Mouse (Mus musculus): ENCODE data around the gene Hps3. TPM values are rescaled to one million over a fixed set of nuclear protein-coding genes. Genes with fewer than 3 reads are reported as not detected.
"Not testable (repeated sequence)": the region's sequence is repeated elsewhere in the genome, so short reads cannot be mapped to it uniquely, and the experiment has no call there.

Hps3 gene
- polyA plus RNA-seq, 1 experiment from 2014 or later: 12.1 TPM

DNA sequence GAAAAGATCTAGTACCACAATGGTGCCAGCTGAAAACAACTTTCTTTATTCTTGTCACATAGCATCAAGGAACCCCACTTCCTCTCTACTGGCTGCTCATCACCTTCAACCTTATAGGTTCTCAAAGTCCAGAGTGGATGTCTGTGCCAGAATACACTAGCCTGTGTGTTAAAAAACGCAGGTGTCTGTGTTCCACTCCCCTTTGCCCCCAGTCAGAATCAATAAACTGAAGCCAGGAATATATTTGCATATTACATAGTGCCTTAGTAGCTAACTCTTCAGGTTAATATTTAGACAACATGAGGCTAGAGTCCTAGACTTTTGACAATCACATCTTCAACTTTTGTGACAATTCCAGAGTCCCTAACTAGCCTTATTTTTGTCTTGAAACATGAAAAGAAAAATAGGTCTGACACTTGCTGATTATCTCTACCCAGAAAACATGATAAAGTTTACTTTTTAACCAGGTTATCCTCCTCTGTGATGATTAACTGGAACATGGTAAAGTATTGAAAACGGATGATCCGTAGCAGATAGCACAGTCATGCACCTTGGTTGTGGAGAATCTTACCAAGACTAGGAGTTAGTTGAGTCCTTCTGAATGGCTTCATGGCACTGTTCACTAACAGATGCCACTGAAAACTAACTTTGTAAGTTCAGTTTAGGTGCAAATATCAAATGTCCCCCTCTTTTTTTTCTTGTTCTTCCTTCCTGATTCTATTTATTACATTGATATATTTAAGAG is 72.2 kb downstream of the Hps3 start:
- H3K4me3 ChIP-seq (replicated peaks): no peak overlapping the region
- no peak overlapping the region for H3K4me2 ChIP-seq
- WGBS: 93% methylated on average over 3 of the region's 3 CpGs
- no peak for ATAC-seq (ENCODE audit: low FRiP score)
- H3K9ac ChIP-seq (replicated peaks): no peak overlapping the region
- no peaks in the 10 kb centered on the region for H3K9me3 ChIP-seq (replicated peaks)
- no peaks in the 10 kb centered on the region for H3K36me3 ChIP-seq
- H3K27ac ChIP-seq (replicated peaks): no peak overlapping the region
- no peaks in the 10 kb centered on the region for H3K4me1 ChIP-seq
- no peaks in the 10 kb centered on the region for H3K27me3 ChIP-seq (replicated peaks)

- 82% methylated on average over 2 of the region's 2 CpGs for WGBS
- H3K4me1 ChIP-seq: no peaks in the 10 kb centered on the region
- H3K27me3 ChIP-seq (replicated peaks): no peaks in the 10 kb centered on the region
- no peak for ATAC-seq (ENCODE audit: low FRiP score)
- no peak overlapping the region for H3K4me2 ChIP-seq
- no peak overlapping the region for H3K9ac ChIP-seq (replicated peaks)
- no peak overlapping the region for H3K27ac ChIP-seq (replicated peaks)
- H3K36me3 ChIP-seq: no peaks in the 10 kb centered on the region
- no peak overlapping the region for H3K4me3 ChIP-seq (replicated peaks)
- H3K9me3 ChIP-seq (replicated peaks): no peaks in the 10 kb centered on the region
Observed at GRCm38 (mm10) chr3:19961341-19961740, 73.8 kb downstream of the Hps3 start.

DNA sequence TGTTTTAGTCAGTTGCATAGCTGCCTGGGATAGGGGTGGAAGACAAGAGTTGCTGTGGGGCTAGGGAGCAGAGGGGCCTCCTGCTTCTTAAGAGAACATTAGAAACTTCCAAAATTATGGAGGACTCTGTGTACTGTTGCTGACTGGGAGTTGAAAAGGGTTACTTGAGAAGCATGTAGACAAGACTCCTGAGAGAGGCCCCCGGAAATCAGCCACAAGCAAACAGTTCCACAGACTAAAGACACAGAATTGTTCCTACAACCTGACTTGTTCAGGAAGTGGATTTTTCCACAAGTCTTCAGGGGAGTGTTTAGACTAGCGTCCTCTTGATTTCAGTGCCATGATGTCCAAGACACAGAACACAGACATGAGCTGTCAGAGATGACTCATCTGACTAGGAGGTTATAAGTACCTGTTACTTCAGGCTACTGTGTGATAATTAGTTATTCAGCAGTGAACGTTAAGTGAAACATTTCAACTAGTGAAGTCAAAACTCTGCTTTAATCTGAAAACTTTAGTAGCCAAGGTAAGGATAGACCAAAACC is 74.5 kb downstream of the Hps3 start:
- Histone ChIP-seq H3K36me3 (no peaks in the 10 kb centered on the region), H3K9ac (replicated peaks) (no peak overlapping the region), H3K4me3 (replicated peaks) (no peak overlapping the region), H3K4me1 (no peaks in the 10 kb centered on the region), H3K27me3 (replicated peaks) (no peaks in the 10 kb centered on the region), H3K27ac (replicated peaks) (no peak overlapping the region), H3K4me2 (no peak overlapping the region), H3K9me3 (replicated peaks) (no peaks in the 10 kb centered on the region)
- ATAC-seq (ENCODE audit: low FRiP score): no peak
- 84% methylated on average over 3 of the region's 3 CpGs for WGBS

GRCm38 (mm10) chr3:19958983-19959382 is 76.1 kb downstream of the Hps3 start:
- no peaks in the 10 kb centered on the region for H3K36me3 ChIP-seq
- H3K27me3 ChIP-seq (replicated peaks): no peaks in the 10 kb centered on the region
- 77% methylated on average over 1 of the region's 1 CpGs for WGBS
- H3K4me3 ChIP-seq (replicated peaks): no peak overlapping the region
- no peak overlapping the region for H3K9ac ChIP-seq (replicated peaks)
- ATAC-seq (ENCODE audit: low FRiP score): no peak
- no peaks in the 10 kb centered on the region for H3K4me1 ChIP-seq
- no peak overlapping the region for H3K27ac ChIP-seq (replicated peaks)
- no peak overlapping the region for H3K4me2 ChIP-seq
- no peaks in the 10 kb centered on the region for H3K9me3 ChIP-seq (replicated peaks)

DNA sequence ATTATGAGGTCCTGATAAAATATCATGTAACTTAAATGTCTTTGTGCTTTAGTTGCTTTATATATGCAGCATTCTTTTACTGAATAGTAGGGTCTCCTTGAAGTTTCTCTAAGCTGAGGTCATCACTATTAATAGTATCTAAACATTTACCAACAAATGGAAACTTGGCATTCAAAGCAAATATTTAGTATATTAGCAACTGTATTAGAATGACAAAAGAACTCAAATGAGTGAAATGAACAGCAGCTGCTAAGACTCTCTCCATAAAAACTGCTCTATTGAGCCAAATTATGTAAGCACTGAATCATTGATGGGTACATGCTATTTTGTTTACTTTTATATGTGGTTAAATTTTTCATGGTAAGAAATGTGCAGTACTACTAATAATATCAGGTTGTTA is 77.1 kb downstream of the Hps3 start:
- H3K4me2 ChIP-seq: no peak overlapping the region

GRCm38 (mm10) chr3:19956885-19957284 is 78.2 kb downstream of the Hps3 start, which contains the start of gene Cp:
Cp (plus strand) TSS chr3:19957054.
- Histone ChIP-seq H3K27me3 (replicated peaks) (no peaks in the 10 kb centered on the region), H3K36me3 (no peaks in the 10 kb centered on the region), H3K4me3 (replicated peaks) (no peak within 1 kb of the TSS; the same call in 1 of the 2 replicates), H3K27ac (replicated peaks) (no peak within 1 kb of the TSS), H3K4me2 (0 out of 2 replicates have a peak within 1 kb of the TSS, but pooled peaks have one; percentile 17), H3K9me3 (replicated peaks) (no peaks in the 10 kb centered on the region), H3K4me1 (no peaks in the 10 kb centered on the region), H3K9ac (replicated peaks) (no peak within 1 kb of the TSS)
- 21% methylated on average over 5 of the region's 5 CpGs for WGBS
- no peak for ATAC-seq (ENCODE audit: low FRiP score)

More for the DNA sequence above, 77.1 kb downstream of the Hps3 start:
- Histone ChIP-seq H3K4me3 (replicated peaks) (no peak overlapping the region), H3K27ac (replicated peaks) (no peak overlapping the region), H3K9me3 (replicated peaks) (no peaks in the 10 kb centered on the region), H3K27me3 (replicated peaks) (no peaks in the 10 kb centered on the region), H3K4me1 (no peaks in the 10 kb centered on the region), H3K36me3 (no peaks in the 10 kb centered on the region), H3K9ac (replicated peaks) (no peak overlapping the region)
- ATAC-seq (ENCODE audit: low FRiP score): no peak

DNA sequence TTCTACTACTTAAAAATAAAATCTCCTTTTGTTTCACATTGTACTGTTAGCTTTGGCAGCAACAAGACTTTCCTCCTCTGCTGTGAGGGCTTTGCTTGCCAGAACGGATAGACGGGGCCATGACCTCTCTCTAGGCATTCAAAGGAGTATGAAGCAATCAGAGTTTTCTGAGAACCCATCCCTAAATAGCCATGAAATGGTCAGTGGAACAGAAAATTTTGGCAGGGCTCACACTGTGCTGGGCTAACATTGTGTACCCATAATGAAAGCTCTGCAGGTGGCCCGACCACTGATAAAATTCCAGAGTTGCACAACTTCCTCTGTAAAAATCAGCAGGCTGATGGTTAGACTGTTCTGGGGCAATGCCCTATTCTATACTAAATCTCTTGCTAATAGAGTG is 81.2 kb downstream of the Hps3 start:
- Histone ChIP-seq H3K4me2 (no peak overlapping the region), H3K4me1 (no peaks in the 10 kb centered on the region), H3K27me3 (replicated peaks) (no peaks in the 10 kb centered on the region), H3K9me3 (replicated peaks) (no peaks in the 10 kb centered on the region), H3K4me3 (replicated peaks) (no peak overlapping the region), H3K36me3 (no peaks in the 10 kb centered on the region), H3K27ac (replicated peaks) (no peak overlapping the region), H3K9ac (replicated peaks) (no peak overlapping the region)
- WGBS: 17% methylated on average over 3 of the region's 3 CpGs
- ATAC-seq (ENCODE audit: low FRiP score): peak; percentile 59; the same call in 1 of the 2 replicates

DNA sequence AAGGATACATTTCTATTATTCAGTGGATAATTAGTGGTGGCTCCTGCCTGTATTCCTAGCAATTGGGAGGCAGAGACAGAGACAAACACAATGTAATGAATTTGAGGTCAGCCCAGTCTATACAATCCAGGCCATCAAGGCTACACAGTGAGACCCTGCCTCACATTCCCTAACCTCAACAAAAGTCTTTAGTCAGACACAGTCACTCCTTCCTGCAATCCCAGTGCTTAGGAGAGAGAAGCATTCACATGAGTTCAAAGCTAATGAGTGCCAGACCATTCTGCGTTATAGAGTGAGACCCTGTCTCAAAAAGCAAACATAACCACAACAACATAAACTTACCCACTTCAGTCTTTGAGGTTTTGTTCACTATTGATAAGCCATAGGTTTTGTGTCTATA is 81.7 kb downstream of the Hps3 start:
- Histone ChIP-seq H3K36me3 (no peaks in the 10 kb centered on the region), H3K4me2 (no peak overlapping the region), H3K4me1 (no peaks in the 10 kb centered on the region), H3K4me3 (replicated peaks) (no peak overlapping the region), H3K27me3 (replicated peaks) (no peaks in the 10 kb centered on the region), H3K9ac (replicated peaks) (no peak overlapping the region), H3K9me3 (replicated peaks) (no peaks in the 10 kb centered on the region), H3K27ac (replicated peaks) (no peak overlapping the region)
- WGBS: 23% methylated on average over 1 of the region's 1 CpGs
- no peak for ATAC-seq (ENCODE audit: low FRiP score)

DNA sequence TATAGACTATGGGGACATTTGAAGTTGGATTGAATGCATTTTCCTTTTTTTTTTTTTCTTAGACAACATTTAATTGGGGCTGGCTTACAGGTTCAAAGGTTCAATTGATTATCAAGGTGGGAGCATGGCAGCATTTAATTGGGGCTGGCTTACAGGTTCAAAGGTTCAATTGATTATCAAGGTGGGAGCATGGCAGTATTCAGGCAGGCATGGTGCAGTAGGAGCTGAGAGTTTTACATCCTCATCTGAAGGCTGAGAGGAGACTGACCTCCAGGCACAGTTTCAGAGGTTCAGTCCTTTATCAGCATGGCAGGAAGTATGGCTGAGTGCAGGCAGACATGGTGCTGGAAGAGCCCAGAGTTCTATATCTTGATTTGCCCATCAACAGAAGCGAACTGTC is 85.7 kb downstream of the Hps3 start:
- H3K9ac ChIP-seq (replicated peaks); H3K27ac ChIP-seq (replicated peaks); H3K27me3 ChIP-seq (replicated peaks); H3K4me2 ChIP-seq; ATAC-seq (ENCODE audit: low FRiP score); H3K4me3 ChIP-seq (replicated peaks); H3K36me3 ChIP-seq; H3K9me3 ChIP-seq (replicated peaks); H3K4me1 ChIP-seq: not testable (repeated sequence)
- WGBS: 92% methylated on average over 1 of the region's 1 CpGs

DNA sequence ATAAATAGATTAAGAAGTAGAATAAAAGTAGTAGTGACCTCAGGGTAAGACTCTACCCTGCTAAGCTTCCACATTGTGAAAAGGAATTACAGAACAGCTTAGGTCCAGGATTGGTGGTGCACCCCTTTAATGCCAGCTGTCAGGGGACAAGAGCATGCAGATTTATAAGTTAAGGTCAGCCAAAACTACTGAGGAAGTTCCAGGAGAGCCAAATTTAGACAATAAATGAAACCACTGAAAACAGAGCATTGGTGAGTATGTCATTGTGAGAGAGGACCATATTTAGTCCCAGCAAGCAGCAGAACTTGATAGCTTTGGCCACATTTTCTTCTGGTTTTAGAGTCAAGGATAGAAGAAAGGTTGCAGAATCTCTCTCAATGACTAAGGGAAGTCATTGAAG is 86.6 kb downstream of the Hps3 start:
- no peak for ATAC-seq (ENCODE audit: low FRiP score)
- Histone ChIP-seq H3K4me1 (no peaks in the 10 kb centered on the region), H3K4me3 (replicated peaks) (no peak overlapping the region), H3K27me3 (replicated peaks) (no peaks in the 10 kb centered on the region), H3K9me3 (replicated peaks) (no peaks in the 10 kb centered on the region), H3K36me3 (no peaks in the 10 kb centered on the region), H3K4me2 (no peak overlapping the region), H3K9ac (replicated peaks) (no peak overlapping the region), H3K27ac (replicated peaks) (no peak overlapping the region)
